In the genomic region with DNA sequence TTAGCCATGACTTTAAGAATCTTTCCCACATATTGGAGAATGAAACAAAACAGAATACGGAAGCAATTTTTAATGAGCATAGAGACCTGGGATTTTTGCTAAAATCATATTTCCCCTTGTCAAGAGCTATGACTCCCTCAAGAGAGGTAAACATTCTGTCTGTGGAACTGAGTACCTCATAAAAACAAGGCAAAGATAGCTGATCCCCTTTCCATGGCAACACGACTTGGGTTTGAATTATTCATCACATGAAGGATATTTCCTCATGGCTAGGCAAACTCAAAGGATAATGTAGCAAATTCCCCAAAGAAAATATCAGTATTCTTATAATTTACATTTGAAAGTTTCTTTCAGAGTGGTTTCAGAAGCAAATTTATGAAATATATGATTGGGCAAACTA, we compare ENCODE assay signal across 28 mouse cellular contexts. TPM values are rescaled to one million over a fixed set of nuclear protein-coding genes. Genes with fewer than 3 reads are reported as not detected.
DNase-seq lines count a peak whose midpoint lies in the region; ATAC-seq and TF ChIP-seq lines count a peak whose summit lies in the region.
"Had no signal": no experiment of that assay in that cellular context is flagged by ENCODE, and none has a peak within 500 bp of the region (broad histone marks: within the 10 kb centered on the region; RNA-seq: fewer than 3 reads in every experiment).

No protein-coding gene starts in this region.

- peak; percentile 11 for DNase-seq in heart, adult 11 months
- no peak for DNase-seq in heart, postnatal 14 days
- peak; percentile 53 for DNase-seq in midbrain, embryonic 14.5 days
- DNase-seq in midbrain, embryonic 11.5 days (ENCODE audit: low spot score, missing footprints), result no peak
- DNase-seq in forebrain, postnatal 0 days, result no peak
- peak; percentile 47 for DNase-seq in midbrain, postnatal 0 days (ENCODE audit: low spot score)
- no peak for DNase-seq in gastrocnemius, postnatal 25 days
- DNase-seq: adrenal gland, adult 8-10 months; cerebellum, adult 8-10 months; gastrocnemius, postnatal 36 days; kidney, adult 9 months; kidney, postnatal 14 days; right cerebral cortex, postnatal 25 days; spleen, adult 18-20 months had no signal

- H3K9me3 ChIP-seq in midbrain, embryonic 14.5 days (ENCODE audit: control insufficient read depth, low read length), result no peaks in the 10 kb centered on the region
- H3K9me3 ChIP-seq in midbrain, embryonic 11.5 days (ENCODE audit: control insufficient read depth, low read length), result no peaks in the 10 kb centered on the region
- no peaks in the 10 kb centered on the region for H3K9me3 ChIP-seq in forebrain, postnatal 0 days (ENCODE audit: low read length)
- no peaks in the 10 kb centered on the region for H3K9me3 ChIP-seq in midbrain, postnatal 0 days (ENCODE audit: low read length)
- H3K9me3 ChIP-seq: heart, embryonic 15.5 days had no signal

- no peak overlapping the region for H3K4me3 ChIP-seq in midbrain, embryonic 14.5 days (replicated peaks; ENCODE audit: low read depth, low read length)
- no peak overlapping the region for H3K4me3 ChIP-seq in midbrain, embryonic 11.5 days (ENCODE audit: low read depth, low read length)
- H3K4me3 ChIP-seq in forebrain, postnatal 0 days (ENCODE audit: low read depth, low read length), result no peak overlapping the region
- H3K4me3 ChIP-seq in midbrain, postnatal 0 days (ENCODE audit: low read depth, low read length), result no peak overlapping the region
- H3K4me3 ChIP-seq: heart, embryonic 15.5 days; myocyte had no signal

- 0 out of 2 replicates have a peak, but pooled peaks cover 7% of the 10 kb centered on the region for H3K4me1 ChIP-seq in midbrain, embryonic 14.5 days (ENCODE audit: control insufficient read depth, insufficient read depth, low read length)
- H3K4me1 ChIP-seq in midbrain, embryonic 11.5 days (ENCODE audit: control insufficient read depth, insufficient read depth, low read length), result no peaks in the 10 kb centered on the region
- 0 out of 2 replicates have a peak, but pooled peaks cover 8% of the 10 kb centered on the region for H3K4me1 ChIP-seq in forebrain, postnatal 0 days (ENCODE audit: insufficient read depth)
- no peaks in the 10 kb centered on the region for H3K4me1 ChIP-seq in midbrain, postnatal 0 days (ENCODE audit: insufficient read depth, low read length)
- H3K4me1 ChIP-seq: heart, embryonic 15.5 days had no signal

- 60% methylated on average over 2 of the region's 2 CpGs for WGBS in midbrain, embryonic 14.5 days
- WGBS in midbrain, embryonic 11.5 days, result 78% methylated on average over 2 of the region's 2 CpGs
- WGBS in forebrain, postnatal 0 days, result 38% methylated on average over 2 of the region's 2 CpGs
- 48% methylated on average over 2 of the region's 2 CpGs for WGBS in midbrain, postnatal 0 days

- H3K4me2 ChIP-seq in midbrain, embryonic 14.5 days (ENCODE audit: low read length), result no peak overlapping the region; the same call in 1 of the 2 replicates
- H3K4me2 ChIP-seq in midbrain, embryonic 11.5 days, result no peak overlapping the region
- peak overlapping the region; percentile 13; the same call in 1 of the 2 replicates for H3K4me2 ChIP-seq in forebrain, postnatal 0 days (ENCODE audit: low read depth)
- no peak overlapping the region for H3K4me2 ChIP-seq in midbrain, postnatal 0 days (ENCODE audit: low read depth, low read length, poor library complexity, severe bottlenecking)
- H3K4me2 ChIP-seq: heart, embryonic 15.5 days had no signal

- H3K36me3 ChIP-seq in midbrain, embryonic 14.5 days (ENCODE audit: control insufficient read depth, insufficient read depth, low read length), result no peaks in the 10 kb centered on the region
- H3K36me3 ChIP-seq in midbrain, embryonic 11.5 days (ENCODE audit: control insufficient read depth, insufficient read depth, low read length), result no peaks in the 10 kb centered on the region
- H3K36me3 ChIP-seq in forebrain, postnatal 0 days (ENCODE audit: insufficient read depth), result no peaks in the 10 kb centered on the region
- no peaks in the 10 kb centered on the region for H3K36me3 ChIP-seq in midbrain, postnatal 0 days (ENCODE audit: insufficient read depth, low read length)
- H3K36me3 ChIP-seq: heart, embryonic 15.5 days had no signal

- no peak overlapping the region for H3K9ac ChIP-seq in midbrain, embryonic 14.5 days (replicated peaks; ENCODE audit: low read length)
- H3K9ac ChIP-seq in midbrain, embryonic 11.5 days (ENCODE audit: low read length), result no peak overlapping the region
- H3K9ac ChIP-seq in forebrain, postnatal 0 days, result no peak overlapping the region
- H3K9ac ChIP-seq in midbrain, postnatal 0 days (replicated peaks; ENCODE audit: low read length, poor library complexity, severe bottlenecking), result no peak overlapping the region
- H3K9ac ChIP-seq: heart, embryonic 15.5 days had no signal

- intact Hi-C loops in heart, postnatal 14 days (cut with DNase I), result loop anchor here (1.0 kb wide), 1 partner anchor 68 kb away; no protein-coding TSS in a partner anchor

- no peak for ATAC-seq in midbrain, embryonic 14.5 days (ENCODE audit: low FRiP score, low TSS enrichment)
- ATAC-seq in midbrain, embryonic 11.5 days (ENCODE audit: low FRiP score), result no peak
- peak; percentile 64 for ATAC-seq in forebrain, postnatal 0 days
- no peak for ATAC-seq in midbrain, postnatal 0 days (ENCODE audit: low FRiP score)
- ATAC-seq: activated CD4-positive, CD25-positive, alpha-beta regulatory T cell, adult 4 months; intestine, embryonic 16.5 days had no signal

- H3K27ac ChIP-seq in midbrain, embryonic 14.5 days (replicated peaks; ENCODE audit: low read depth, low read length), result peak overlapping the region; percentile 27; the same call in 1 of the 2 replicates
- H3K27ac ChIP-seq in midbrain, embryonic 11.5 days (ENCODE audit: low read depth, low read length), result no peak overlapping the region
- peak overlapping the region; percentile 41 for H3K27ac ChIP-seq in forebrain, postnatal 0 days (ENCODE audit: low read depth, low read length)
- H3K27ac ChIP-seq in midbrain, postnatal 0 days (ENCODE audit: low read depth, low read length), result peak overlapping the region; percentile 13; the same call in 1 of the 2 replicates
- H3K27ac ChIP-seq: heart, embryonic 15.5 days; macrophage had no signal

- no peak for TF ChIP-seq CTCF in forebrain, postnatal 0 days (IDR thresholded peaks at IDR 0.05; ENCODE audit: low read depth)
- no peak for TF ChIP-seq CTCF in midbrain, postnatal 0 days (IDR thresholded peaks at IDR 0.05)

- no peaks in the 10 kb centered on the region for H3K27me3 ChIP-seq in midbrain, embryonic 14.5 days (ENCODE audit: control insufficient read depth, insufficient read depth, low read length)
- H3K27me3 ChIP-seq in midbrain, embryonic 11.5 days (ENCODE audit: control insufficient read depth, insufficient read depth, low read length), result no peaks in the 10 kb centered on the region
- no peaks in the 10 kb centered on the region for H3K27me3 ChIP-seq in forebrain, postnatal 0 days (ENCODE audit: insufficient read depth, low read length)
- no peaks in the 10 kb centered on the region for H3K27me3 ChIP-seq in midbrain, postnatal 0 days (ENCODE audit: insufficient read depth, low read length)
- H3K27me3 ChIP-seq: heart, embryonic 15.5 days had no signal

RNA-seq across cellular contexts. Expression of gene Gm14085, which starts 47.0 kb away (rescaled TPM):
- under 1 TPM; 0.45 to 0.78 TPM for total RNA-seq in heart, postnatal 14 days (2021)
- not detected in 2 replicates for polyA plus RNA-seq in midbrain, embryonic 14.5 days (2014; fragmentation: Nextera tagmentation; extraction: Ambion mirVana)
- not detected in 2 replicates for polyA plus RNA-seq in midbrain, embryonic 11.5 days (2014; fragmentation: Nextera tagmentation; extraction: Ambion mirVana)
- not detected in 2 replicates for total RNA-seq in forebrain, postnatal 0 days (2014; rRNA removed)
- polyA plus RNA-seq in forebrain, postnatal 0 days (2015; fragmentation: Nextera tagmentation; extraction: Ambion mirVana), result not detected in 2 replicates
- total RNA-seq in midbrain, postnatal 0 days (2014; rRNA removed), result 0.05 TPM in 2 replicates
- not detected in 2 replicates for polyA plus RNA-seq in midbrain, postnatal 0 days (2015; fragmentation: Nextera tagmentation; extraction: Ambion mirVana)
- total RNA-seq in gastrocnemius, postnatal 25 days (2021), result under 1 TPM; 0.13 to 0.16 TPM
- total RNA-seq: hematopoietic stem cell, adult 5-6 weeks; layer of hippocampus, adult 18-20 months; layer of hippocampus, postnatal 36 days; left cerebral cortex, postnatal 10 days; liver, adult 2 months had no signal
- polyA plus RNA-seq: C2C12; embryonic facial prominence, embryonic 14.5 days; heart, embryonic 15.5 days; limb, embryonic 11.5 days; liver, adult 2 months; lung, embryonic 16.5 days; myocyte had no signal

Comparison
In these comparisons a context has a peak if more than half of its experiments do, and no peak if none do; other contexts are left out.
1. DNase-seq: peak in heart, adult 11 months (single experiment), midbrain, embryonic 14.5 days (single experiment) and midbrain, postnatal 0 days (single experiment); none in heart, postnatal 14 days (0 of 2), midbrain, embryonic 11.5 days (single experiment), forebrain, postnatal 0 days (single experiment) and gastrocnemius, postnatal 25 days (single experiment).